Mouse (Mus musculus) cerebellum, postnatal 4 days (tissue): ENCODE data around the gene Fkbpl.
A peak's percentile ranks its signal among the peaks of the same experiment; 100 is the strongest.

Source experiments
- DNase-seq, 2 experiments: peaks; one replicate each; pipeline ENCODE4 v3.0.0; 2022; ENCODE audit warnings: low spot score in 2 of 2, mixed read lengths in 1 of 2

Gene Fkbpl

DNA sequence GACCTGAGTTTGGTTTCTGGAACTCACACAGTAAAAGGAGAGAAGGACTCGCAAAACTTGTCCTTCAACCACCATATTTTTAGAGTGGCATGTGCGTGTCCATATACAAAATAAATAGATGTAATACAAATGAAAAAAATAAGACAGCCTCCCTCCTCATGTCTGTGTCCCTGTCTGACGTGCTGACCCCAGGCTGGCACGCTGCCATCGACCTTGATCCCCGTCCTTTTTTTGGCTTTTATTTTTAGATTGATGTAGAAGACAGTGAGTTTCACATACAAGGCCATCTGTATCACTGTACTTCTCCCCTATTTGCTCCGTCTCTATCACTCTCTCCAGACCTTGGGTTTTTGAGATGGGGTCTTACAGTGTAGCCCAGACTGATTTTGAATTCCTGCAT, 19.9 kb downstream of the Fkbpl start:
- no peak for DNase-seq

- DNase-seq = no peak
These were observed 25.7 kb downstream of the Fkbpl start, which contains the start of gene Tnxb for GRCm38 (mm10) chr17:34670235-34670634. Tnxb (plus strand) TSS chr17:34670535.

DNA sequence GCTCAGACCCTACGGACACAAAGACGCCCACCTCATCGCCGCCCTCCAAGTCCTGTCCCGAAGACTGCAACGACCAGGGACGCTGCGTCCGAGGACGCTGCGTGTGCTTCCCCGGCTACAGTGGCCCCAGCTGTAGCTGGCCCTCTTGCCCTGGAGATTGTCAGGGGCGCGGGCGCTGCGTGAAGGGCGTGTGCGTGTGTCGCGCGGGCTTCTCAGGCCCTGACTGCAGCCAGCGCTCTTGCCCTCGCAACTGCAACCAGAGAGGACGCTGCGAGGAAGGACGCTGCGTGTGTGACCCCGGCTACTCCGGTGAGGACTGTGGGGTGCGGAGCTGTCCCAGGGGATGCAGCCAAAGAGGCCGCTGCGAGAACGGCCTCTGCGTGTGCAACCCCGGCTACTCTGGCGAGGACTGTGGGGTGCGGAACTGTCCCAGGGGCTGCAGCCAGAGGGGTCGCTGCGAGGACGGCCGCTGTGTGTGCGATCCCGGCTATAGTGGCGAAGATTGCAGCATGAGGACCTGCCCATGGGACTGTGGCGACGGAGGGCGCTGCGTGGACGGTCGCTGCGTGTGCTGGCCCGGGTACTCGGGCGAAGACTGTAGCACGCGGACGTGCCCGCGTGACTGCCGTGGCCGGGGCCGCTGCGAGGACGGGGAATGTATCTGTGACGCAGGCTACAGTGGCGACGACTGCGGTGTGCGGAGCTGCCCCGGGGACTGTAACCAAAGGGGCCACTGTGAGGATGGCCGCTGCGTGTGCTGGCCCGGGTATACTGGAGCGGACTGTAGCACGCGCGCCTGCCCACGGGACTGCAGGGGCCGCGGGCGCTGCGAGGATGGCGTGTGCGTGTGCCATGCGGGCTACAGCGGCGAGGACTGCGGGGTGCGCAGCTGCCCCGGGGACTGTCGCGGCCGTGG, 26.8 kb downstream of the Fkbpl start:
- no peak for DNase-seq

DNA sequence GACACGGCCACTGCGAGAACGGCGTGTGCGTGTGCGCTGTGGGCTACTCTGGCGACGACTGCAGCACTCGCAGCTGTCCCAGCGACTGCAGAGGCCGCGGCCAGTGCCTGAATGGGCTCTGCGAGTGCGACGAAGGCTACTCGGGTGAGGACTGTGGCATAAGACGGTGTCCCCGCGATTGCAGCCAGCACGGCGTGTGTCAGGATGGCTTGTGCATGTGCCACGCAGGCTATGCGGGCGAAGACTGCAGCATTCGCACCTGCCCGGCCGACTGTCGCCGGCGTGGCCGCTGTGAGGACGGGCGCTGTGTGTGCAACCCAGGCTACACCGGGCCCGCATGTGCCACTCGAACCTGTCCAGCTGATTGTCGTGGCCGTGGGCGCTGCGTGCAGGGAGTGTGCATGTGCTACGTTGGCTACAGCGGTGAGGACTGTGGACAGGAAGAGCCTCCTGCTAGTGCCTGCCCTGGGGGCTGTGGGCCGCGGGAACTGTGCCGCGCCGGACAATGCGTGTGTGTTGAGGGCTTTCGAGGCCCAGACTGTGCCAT, 27.8 kb downstream of the Fkbpl start:
- DNase-seq = no peak

DNA sequence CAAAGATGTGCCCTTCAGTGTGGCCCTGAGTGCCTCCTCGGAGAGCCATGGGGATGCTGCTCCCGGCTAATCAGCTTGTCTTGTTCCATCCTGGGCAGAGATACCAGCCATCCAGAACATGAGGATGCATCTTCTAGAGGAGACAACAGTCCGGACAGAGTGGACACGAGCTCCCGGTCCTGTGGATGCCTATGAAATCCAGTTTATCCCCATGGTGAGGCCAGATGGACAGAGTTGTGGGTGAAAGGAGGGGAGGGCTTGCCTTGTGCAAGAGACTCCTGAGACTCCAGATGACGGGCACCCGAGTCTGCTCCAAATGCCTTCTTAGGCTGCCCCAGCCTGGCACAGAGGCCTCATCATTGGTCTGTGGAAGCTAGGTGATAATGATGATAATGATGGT, 28.6 kb downstream of the Fkbpl start:
- DNase-seq = no peak

GRCm38 (mm10) chr17:34674524-34675204, 30.1 kb downstream of the Fkbpl start:
- DNase-seq = no peak

DNA sequence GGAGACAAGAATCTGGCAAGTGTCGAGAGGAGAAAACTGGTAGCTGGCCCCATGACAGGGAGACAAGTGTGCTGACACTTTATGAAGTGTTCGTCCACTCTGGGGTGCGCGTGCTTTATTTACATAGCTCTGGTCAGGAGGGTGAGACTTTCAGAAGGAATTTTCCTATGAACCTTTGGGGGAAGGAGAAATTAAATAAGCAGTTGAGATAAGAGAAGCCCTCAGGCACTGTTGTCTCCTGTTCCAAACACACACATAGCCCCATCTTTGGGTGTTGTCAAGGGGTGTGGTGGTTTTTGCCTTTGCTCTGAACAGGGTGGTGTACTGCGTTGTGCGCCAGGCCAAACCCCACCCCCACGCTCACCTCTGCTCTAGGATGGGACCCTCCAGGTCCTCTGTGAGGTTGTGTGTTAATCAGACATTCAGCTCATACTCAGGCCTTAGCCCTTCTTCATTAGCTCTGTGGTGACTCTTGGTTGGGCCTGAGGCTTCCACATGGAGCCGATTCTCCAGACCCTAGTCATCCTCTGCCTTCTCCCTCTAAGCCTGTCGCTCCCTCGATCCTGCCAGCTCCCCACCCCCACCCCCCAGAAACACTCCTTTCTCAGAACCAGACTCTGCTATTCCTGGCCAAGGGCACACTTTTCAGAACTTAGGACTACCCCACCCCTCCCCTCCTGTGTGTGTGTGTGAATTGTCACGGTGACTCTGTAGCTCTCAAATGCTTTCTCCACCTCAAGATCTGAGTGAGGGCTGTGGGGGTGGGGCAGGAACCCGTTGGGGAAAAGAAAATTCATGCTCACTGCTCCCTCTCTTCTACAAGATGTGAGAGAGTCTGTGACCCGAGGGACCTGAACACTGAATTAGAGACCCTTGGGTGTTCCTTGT, 30.9 kb downstream of the Fkbpl start:
- DNase-seq = no peak

GRCm38 (mm10) chr17:34676093-34676460, 31.5 kb downstream of the Fkbpl start:
- DNase-seq = no peak

- DNase-seq = no peak
These were observed 32.1 kb downstream of the Fkbpl start for GRCm38 (mm10) chr17:34676671-34677070.

GRCm38 (mm10) chr17:34680191-34680590, 35.6 kb downstream of the Fkbpl start:
- DNase-seq = no peak

DNA sequence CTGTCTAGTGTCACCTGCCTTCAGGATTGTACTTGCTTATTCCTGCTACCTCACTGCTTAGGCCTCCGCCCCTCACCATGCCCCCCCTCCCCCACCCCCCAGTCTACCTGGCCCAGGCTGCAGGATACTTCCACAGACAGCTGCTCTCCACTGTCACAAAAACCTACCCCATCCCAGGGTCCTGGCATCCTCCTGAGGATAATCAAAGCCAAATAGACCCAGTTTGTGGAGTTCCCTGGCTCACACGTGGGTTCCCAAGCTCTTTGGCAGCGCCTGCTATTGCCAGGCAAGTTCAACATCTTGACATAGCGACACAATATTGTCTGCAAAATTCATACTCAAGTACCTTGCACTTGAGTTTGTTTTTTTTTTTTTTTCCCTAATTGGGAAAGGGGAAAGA, 36.1 kb downstream of the Fkbpl start:
- no peak for DNase-seq

DNA sequence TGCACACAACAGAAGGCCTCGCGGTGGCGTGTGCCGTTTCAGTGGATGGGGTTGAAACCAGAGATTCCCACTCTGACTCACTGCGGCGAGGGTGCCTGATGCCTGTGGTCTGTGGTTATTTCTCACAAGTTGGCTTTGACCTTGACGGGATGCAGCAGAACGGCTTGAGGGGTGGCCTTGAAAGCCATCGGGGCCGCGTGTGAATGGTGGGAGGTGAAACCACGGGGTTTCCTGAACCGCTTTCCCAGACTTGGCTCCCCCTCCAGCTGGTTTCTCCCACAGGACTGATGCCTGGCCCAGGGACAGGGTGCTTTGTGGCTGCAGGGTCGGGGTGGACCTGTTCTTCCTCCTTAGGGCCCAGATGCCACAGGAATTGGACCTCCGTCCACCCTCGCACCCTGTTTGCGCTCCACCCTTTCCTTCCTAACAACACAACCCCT, 36.6 kb downstream of the Fkbpl start:
- DNase-seq = no peak

- no peak for DNase-seq
These were observed 37.4 kb downstream of the Fkbpl start for GRCm38 (mm10) chr17:34681881-34682536.

DNA sequence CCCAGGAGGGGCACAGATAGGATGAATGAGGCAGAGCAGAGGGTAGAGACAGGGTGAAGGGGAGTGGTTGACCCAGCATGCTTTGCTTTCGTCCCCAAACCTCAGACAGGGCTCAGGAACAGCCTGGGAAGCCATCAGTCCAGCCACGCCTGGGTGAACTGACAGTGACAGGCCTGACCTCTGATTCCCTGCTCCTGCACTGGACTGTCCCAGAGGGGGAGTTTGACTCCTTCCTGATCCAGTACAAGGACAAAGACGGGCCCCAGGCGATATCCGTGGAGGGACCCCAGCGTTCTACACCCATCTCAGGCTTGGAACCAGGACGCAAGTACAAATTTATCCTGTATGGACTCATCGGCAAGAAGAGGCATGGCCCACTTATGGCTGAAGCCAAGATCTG, 38.6 kb downstream of the Fkbpl start:
- no peak for DNase-seq

- no peak for DNase-seq
These were observed 39.2 kb downstream of the Fkbpl start for GRCm38 (mm10) chr17:34683686-34684220.

- DNase-seq = no peak
These were observed 39.8 kb downstream of the Fkbpl start for GRCm38 (mm10) chr17:34684253-34684893.

- DNase-seq = peak; percentile 53 to 84
These were observed 40.9 kb downstream of the Fkbpl start for GRCm38 (mm10) chr17:34685120-34686110.

- DNase-seq = no peak
These were observed 44.3 kb downstream of the Fkbpl start for GRCm38 (mm10) chr17:34688889-34689288.

DNA sequence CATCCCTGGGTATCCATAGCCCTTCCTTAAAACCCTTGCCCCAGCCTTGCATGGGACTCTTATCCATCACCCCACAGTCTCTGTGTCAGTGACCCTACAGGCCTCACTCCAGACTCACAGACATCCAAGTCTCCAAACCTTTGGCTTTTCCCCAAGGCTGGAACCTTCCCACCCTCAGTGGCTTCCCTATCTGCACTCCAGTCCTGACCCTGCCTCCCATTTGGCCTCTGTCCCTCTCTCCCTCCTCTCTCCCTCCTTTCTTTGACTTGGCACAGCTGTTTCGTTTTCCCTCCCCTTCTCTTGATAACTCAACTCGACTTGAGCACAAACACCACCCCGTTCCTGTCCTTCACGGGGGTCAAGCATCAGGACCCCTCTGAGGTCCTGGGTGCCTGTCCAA, 45.9 kb downstream of the Fkbpl start:
- DNase-seq = no peak
